Mouse (Mus musculus) ZHBTc4 (cell line): ENCODE measurements around the gene Usp42.

Experiments used
- DNase-seq: peaks from one replicate; pipeline ENCODE4 v3.0.0-alpha.2; 2011; ENCODE audit warnings: low read depth, low spot score

Usp42 gene

GRCm38 (mm10) chr5:143690392-143690791 lies 41.7 kb downstream of the Usp42 start:
- no peak for DNase-seq

GRCm38 (mm10) chr5:143687589-143687988 lies 44.5 kb downstream of the Usp42 start:
- no peak for DNase-seq

GRCm38 (mm10) chr5:143686456-143686855 lies 45.6 kb downstream of the Usp42 start:
- DNase-seq, result no peak

- no peak for DNase-seq
These were observed 47.1 kb downstream of the Usp42 start for GRCm38 (mm10) chr5:143684911-143685390.

GRCm38 (mm10) chr5:143683696-143684095 lies 48.4 kb downstream of the Usp42 start:
- DNase-seq, result no peak

GRCm38 (mm10) chr5:143679654-143680053 lies 52.4 kb downstream of the Usp42 start:
- DNase-seq, result no peak

- no peak for DNase-seq
These were observed 53.3 kb downstream of the Usp42 start for GRCm38 (mm10) chr5:143678634-143679271.

GRCm38 (mm10) chr5:143677363-143677762 lies 54.7 kb downstream of the Usp42 start:
- DNase-seq, result no peak

GRCm38 (mm10) chr5:143676218-143676985 lies 55.7 kb downstream of the Usp42 start:
- DNase-seq, result no peak

GRCm38 (mm10) chr5:143674576-143674975 lies 57.5 kb downstream of the Usp42 start:
- DNase-seq, result no peak

GRCm38 (mm10) chr5:143670740-143671415 lies 61.2 kb downstream of the Usp42 start:
- DNase-seq, result no peak

- DNase-seq, result no peak
These were observed 62.2 kb downstream of the Usp42 start for GRCm38 (mm10) chr5:143669839-143670238.

- DNase-seq, result no peak
These were observed 62.7 kb downstream of the Usp42 start for GRCm38 (mm10) chr5:143669393-143669792.

GRCm38 (mm10) chr5:143668884-143669283 lies 63.2 kb downstream of the Usp42 start:
- DNase-seq, result peak; percentile 17

- no peak for DNase-seq
These were observed 66.1 kb downstream of the Usp42 start for GRCm38 (mm10) chr5:143666015-143666414.

GRCm38 (mm10) chr5:143665561-143665960 lies 66.5 kb downstream of the Usp42 start:
- no peak for DNase-seq

- no peak for DNase-seq
These were observed 68.9 kb downstream of the Usp42 start for GRCm38 (mm10) chr5:143663074-143663687.
